Mouse (Mus musculus): ENCODE data around the gene Zbtb20.
A peak's percentile ranks its signal among the peaks of the same experiment; 100 is the strongest.

GRCm38 (mm10) chr16:43574006-43574764, 698.5 kb downstream of the Zbtb20 start:
- TF ChIP-seq CTCF (IDR thresholded peaks at IDR 0.05; ENCODE audit: control insufficient read depth, insufficient read depth, low read length), result peak; percentile 84
- TF ChIP-seq POLR2A (IDR thresholded peaks at IDR 0.05; ENCODE audit: borderline replicate concordance, control insufficient read depth, low read depth, low read length), result no peak

All from bone marrow, adult 2 months (tissue).